Mouse (Mus musculus) adrenal gland, postnatal 0 days (tissue): ENCODE measurements around the gene Olfr193. TPM values are rescaled to one million over a fixed set of nuclear protein-coding genes. Genes with fewer than 3 reads are reported as not detected.

Experiments
- polyA plus RNA-seq: library from polyadenylated mRNA; unstranded; fragments of >200 nt; fragmentation: Nextera tagmentation; extraction: Ambion mirVana; gene quantifications from 2 replicates; pipeline ENCODE4 v1.2.1, GENCODE M21; 2015

Olfr193 gene
- not detected in 2 replicates for polyA plus RNA-seq

GRCm38 (mm10) chr16:59111781-59112180 lies at the start of gene Olfr193:
Gene Olfr193, minus strand, starts transcription at chr16:59111881.

GRCm38 (mm10) chr16:59146746-59147145 lies 35.1 kb upstream of the Olfr193 start, which contains the start of gene Olfr195:
Gene Olfr195, plus strand, starts transcription at chr16:59147046.

GRCm38 (mm10) chr16:59120969-59121368 lies 9.3 kb upstream of the Olfr193 start, which contains the start of gene Olfr194:
Gene Olfr194, minus strand, starts transcription at chr16:59121069.

GRCm38 (mm10) chr16:59089722-59090121 lies 22.0 kb downstream of the Olfr193 start, which contains the start of gene Olfr191:
Gene Olfr191, minus strand, starts transcription at chr16:59089822.

GRCm38 (mm10) chr16:59077905-59078304 lies 33.8 kb downstream of the Olfr193 start, which contains the start of gene Olfr190:
Gene Olfr190, minus strand, starts transcription at chr16:59078005.

Other genes with a start within 250 kb of the Olfr193 start
- not detected in 2 replicates for gene Olfr177, start 237.1 kb downstream of the Olfr193 start, polyA plus RNA-seq
- gene Olfr178, start 219.8 kb downstream of the Olfr193 start, polyA plus RNA-seq: not detected in 2 replicates
- gene Olfr181, start 183.1 kb downstream of the Olfr193 start, polyA plus RNA-seq: not detected in 2 replicates
- not detected in 2 replicates for gene Olfr180, start 182.5 kb downstream of the Olfr193 start, polyA plus RNA-seq
- gene Olfr183, start 116.5 kb downstream of the Olfr193 start, polyA plus RNA-seq: not detected in 2 replicates
- gene Olfr186, start 81.6 kb downstream of the Olfr193 start, polyA plus RNA-seq: not detected in 2 replicates
- gene Olfr187, start 72.1 kb downstream of the Olfr193 start, polyA plus RNA-seq: not detected in 2 replicates
- gene Olfr190, start 33.9 kb downstream of the Olfr193 start, polyA plus RNA-seq: not detected in 2 replicates
- gene Olfr191, start 22.1 kb downstream of the Olfr193 start, polyA plus RNA-seq: not detected in 2 replicates
- not detected in 2 replicates for gene Olfr194, start 9.2 kb upstream of the Olfr193 start, polyA plus RNA-seq
- gene Olfr195, start 35.2 kb upstream of the Olfr193 start, polyA plus RNA-seq: not detected in 2 replicates
- gene Olfr196, start 58.6 kb upstream of the Olfr193 start, polyA plus RNA-seq: not detected in 2 replicates
- not detected in 2 replicates for gene Olfr198, start 91.7 kb upstream of the Olfr193 start, polyA plus RNA-seq
- gene Olfr199, start 107.9 kb upstream of the Olfr193 start, polyA plus RNA-seq: not detected in 2 replicates
- gene Olfr201, start 160.8 kb upstream of the Olfr193 start, polyA plus RNA-seq: not detected in 2 replicates
- gene Olfr202, start 174.9 kb upstream of the Olfr193 start, polyA plus RNA-seq: not detected in 2 replicates
- not detected in 2 replicates for gene Olfr203, start 187.0 kb upstream of the Olfr193 start, polyA plus RNA-seq
- not detected in 2 replicates for gene Olfr204, start 206.4 kb upstream of the Olfr193 start, polyA plus RNA-seq
- gene Olfr205, start 219.3 kb upstream of the Olfr193 start, polyA plus RNA-seq: not detected in 2 replicates
- not detected in 2 replicates for gene Olfr206, start 237.4 kb upstream of the Olfr193 start, polyA plus RNA-seq